Mouse (Mus musculus): ENCODE data around the gene Misp. TPM values are rescaled to one million over a fixed set of nuclear protein-coding genes. Genes with fewer than 3 reads are reported as not detected.

The Misp gene
- total RNA-seq, 2 experiments from 2014 or later, result 0.26 to 0.53 TPM

DNA sequence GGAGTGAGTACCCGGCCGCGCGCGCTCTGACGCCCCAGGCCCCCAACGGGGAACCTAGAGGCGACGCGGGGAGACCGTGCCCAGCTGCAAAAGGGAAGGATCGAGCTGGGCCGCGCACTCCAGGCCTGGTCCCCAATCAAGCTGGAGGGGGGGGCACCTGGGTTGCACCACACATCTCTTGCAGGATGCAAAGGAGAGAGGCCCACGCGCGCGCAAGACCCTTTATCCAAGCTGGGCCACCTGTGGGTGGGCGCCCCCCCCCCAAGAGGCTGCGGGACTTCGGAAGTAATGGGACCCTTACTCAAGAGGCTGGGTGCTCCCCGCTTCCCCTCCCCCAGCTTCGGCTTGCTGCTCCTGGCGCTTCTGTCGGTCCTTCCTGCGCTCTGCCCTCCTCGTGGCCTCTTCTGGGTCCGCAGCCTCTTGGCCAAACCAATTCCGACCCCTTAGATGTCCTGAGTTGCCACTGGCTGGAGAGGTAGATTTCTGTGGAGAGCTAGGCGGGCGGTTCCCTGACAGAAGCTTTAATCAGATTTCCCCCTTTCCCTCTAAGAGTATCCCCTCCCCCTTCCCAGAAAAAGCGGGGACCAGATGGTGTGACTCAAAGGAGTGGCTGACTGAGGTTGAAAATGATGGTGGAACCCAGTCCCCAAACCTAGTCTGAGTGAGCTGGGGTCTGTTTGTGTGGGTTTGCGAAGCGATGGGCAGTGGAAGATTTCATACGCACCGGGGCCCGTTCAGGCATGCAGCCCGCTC lies 26.9 kb upstream of the Misp start:
- peak; percentile 52 to 68 for DNase-seq (ENCODE audit: low spot score in 2 of 2)

DNA sequence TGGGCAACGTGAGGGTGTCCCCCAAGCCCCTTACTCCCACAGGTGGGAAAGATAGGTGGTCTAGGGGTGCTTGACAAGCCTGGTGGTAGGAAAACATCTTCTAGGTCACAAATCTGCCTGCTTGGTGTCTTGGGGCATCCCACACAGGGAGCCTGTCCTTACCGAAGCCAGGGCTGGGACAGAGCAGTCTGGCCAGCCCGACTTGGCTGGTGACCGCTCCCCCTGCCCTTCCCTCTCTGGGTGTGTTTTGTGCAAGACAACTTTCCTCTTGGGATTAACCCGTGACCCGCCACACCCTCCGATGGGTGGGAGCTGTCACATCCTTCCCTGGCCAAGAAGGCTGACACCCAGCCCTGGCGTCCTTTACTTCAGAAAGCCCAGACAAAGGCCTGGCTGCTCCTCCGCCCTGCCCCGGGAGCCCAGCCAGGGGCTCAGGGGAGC lies 26.3 kb upstream of the Misp start:
- DNase-seq (ENCODE audit: low spot score in 2 of 2), result no peak

DNA sequence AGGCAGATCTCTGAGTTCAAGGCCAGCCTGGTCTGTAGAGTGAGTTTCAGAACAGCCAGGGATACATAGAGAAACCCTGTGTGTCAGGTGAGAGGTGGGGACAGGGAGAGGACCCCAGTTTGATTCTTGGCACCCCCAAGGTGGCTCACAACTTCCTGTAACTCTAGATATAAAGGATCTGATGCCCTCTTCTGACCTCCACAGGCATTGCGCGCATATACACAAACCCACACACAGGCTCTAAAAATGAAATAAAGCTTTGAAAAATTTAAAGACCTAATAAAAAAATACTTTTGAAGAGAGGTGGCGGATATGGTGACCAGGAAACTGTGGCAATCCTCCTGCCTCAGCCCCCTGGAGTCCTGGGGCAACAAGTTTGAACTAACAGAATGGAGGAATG lies 24.9 kb upstream of the Misp start:
- DNase-seq (ENCODE audit: low spot score in 2 of 2), result no peak

DNA sequence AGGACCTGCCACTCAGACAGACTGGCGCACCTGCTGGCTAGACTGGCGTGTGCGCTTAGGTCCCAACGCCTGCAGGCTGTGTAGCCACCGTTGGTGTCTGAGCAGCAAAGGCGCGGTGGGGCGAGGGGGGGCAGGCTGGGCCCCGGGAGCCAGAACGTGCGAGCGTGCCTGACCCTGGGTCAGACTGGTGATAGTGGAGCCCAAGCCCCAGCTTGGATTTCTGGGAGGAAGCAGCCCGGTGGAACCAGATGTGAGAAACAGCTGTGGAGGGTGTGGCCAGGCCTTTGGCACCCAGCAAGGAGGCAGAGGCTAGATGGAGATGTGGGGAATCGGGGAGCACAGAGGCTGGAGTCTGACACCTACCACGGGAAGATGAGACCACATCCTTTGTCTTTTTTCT lies 23.5 kb upstream of the Misp start:
- no peak for DNase-seq (ENCODE audit: low spot score in 2 of 2)

DNA sequence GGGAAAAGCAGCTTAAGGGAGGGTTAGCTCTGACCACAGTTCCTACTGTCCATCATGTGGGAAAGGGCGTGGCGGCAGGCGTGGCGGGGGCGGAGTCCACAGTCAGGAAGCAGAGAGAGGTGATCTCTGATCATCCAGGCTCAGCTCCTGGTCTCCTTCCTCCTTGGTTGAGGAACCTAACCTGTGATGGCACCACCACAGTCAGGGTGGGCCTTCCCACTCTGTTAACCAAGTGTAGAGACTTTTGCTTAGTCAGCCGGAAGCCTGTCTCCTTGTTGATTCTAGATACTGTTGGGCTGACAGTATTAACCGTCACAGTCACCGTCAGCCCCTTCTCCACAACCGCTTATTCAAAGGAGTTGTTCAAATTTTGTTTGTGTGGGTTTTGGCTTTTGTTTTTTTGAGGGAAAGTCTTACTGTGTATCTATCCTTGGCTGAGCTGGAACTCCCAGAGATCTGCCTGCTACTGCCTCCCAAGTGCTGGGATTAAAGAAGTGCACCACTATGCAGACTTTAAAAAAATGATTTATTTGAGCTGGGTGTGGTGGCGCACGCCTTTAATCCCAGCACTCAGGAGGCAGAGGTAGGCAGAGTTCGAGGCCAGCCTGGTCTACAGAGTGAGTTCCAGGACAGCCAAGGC lies 22.4 kb upstream of the Misp start:
- DNase-seq (ENCODE audit: low spot score in 2 of 2), result no peak

DNA sequence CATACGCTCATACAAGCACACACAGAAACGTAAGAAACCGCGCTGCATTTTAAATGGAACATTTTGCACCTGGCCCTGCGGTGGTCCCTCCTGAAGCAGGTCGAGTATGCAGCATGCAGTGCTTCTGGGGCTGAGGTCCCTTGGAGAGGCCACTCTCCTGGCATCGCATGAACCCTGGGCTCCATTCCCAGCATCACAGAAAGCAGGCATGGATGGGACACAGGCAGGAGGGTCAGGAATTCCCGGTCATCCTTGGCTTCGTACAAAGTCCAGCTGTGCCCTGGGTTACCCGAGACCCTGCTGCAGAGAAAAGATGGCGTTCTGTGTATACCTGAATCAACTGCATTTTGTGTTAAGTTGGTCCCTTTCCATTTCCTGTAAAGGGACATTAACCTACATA lies 20.3 kb upstream of the Misp start:
- no peak for DNase-seq (ENCODE audit: low spot score in 2 of 2)

DNA sequence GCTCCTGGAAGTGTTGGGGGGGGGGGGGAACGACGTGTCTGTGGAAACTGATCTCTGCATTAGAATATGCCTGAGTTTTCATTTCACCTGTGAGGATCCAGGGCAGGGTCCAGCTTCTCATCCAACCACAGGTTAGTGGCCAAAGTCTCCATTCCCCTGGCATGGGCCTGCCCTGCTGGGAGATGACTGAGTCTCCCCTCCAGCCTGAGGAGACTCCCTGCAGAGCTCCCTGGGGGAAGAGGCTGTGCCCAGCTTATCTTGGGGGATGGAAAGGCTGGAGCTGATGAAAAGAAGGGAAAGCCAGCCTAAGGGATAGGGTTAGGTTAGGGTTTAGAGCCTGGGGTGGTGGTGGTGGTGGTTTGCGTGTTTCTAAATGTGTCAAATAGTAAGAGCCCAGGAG lies 19.0 kb upstream of the Misp start:
- no peak for DNase-seq (ENCODE audit: low spot score in 2 of 2)

DNA sequence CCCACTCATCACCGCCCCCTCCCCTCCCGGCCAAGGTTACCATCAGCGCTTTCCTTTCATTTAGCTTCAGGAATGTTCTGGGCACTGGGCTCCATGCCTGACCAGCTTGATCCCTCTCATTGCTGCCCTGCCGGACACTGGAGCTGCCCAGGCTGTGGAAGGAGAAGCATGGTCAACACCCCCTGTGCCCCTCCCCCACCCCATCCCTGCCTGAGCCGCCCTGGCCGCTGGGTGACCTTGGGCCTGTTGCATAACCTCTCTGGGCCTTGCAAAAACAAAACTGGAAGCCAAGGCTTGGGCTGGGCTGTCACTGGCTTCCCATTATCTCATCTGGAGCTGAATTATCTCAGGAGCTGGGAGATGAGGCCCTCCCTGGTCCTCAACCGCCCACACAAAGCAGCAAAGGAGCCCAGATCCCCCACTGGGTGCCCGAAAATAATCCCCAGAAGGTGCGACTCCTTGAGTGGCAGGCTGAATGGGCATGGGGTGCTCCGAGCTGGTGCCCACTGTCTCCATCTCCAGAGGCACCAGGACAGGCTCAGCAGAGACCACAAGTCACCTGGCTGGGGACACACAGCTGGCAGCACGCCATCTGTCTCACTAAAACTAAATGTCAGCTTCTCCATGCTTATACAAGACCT lies 18.3 kb upstream of the Misp start:
- no peak for DNase-seq (ENCODE audit: low spot score in 2 of 2)

DNA sequence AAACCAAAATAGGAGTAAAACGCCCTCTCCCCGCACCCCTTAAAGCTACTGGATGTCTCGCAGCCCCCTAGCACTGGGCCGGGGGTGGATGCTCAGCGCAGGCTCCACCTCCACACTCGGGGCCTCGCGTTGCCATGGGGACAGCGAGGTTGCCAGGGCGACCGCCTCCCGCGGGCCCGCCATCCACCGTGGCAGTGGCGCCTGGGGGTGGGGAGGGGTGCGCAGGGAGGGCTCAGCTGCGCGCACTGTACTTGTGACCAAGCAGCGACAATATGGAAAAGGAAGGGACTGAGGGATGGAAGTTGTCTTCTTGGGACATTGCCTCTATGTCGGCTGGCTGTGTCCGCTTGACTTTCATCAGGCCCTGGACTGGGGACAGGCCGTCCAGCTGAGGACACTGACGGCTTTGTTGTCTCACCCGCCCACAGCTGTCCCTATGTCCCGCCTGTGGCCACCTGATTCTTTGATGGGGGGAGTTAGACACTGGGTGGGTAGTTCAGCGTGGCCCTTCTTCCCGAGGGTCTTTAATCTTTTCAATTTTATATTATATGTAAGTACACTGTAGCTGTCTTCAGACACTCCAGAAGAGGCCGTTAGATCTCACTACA lies 17.0 kb upstream of the Misp start:
- peak; percentile 87 to 94 for DNase-seq (ENCODE audit: low spot score in 2 of 2)

DNA sequence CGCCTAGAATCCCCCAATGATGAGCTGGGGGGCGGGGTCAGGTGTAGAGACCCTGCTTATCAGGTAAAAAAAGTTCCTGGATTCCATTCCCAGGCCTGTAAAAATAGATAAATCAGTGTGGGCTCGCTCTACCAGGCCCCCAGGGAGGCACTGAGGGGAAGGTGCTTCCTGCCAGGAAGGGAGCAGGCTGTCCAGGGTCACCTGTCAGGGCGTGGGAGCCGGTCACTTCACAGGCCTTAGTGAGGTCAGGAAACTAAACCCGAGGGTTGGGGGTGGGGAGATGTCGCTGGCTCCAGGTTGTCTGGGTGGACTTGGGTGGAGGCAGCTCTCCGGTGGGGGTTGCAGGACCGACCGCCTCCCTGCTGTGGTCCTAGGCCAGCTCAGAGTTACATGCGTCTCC lies 15.2 kb upstream of the Misp start:
- DNase-seq (ENCODE audit: low spot score in 2 of 2), result no peak

DNA sequence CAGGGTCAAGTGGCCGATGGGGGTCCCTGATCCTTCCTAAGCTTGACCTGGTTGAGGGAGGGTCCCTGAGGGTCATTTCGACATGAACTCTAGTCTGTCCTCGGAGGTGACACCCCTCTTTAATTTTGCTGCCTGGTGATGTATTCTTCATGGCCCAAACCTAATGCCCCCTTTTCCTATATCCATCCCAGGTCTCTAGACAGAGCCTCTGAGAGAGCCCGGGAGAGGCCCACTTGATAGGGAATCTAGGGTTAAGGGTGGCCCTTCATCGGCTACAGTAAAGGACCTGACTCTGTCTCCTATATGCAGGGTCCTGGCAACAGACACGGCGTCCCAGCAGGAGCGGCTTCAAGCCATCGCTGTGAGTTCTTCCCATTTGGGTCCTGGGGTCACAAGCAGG lies 14.5 kb upstream of the Misp start:
- no peak for DNase-seq (ENCODE audit: low spot score in 2 of 2)

DNA sequence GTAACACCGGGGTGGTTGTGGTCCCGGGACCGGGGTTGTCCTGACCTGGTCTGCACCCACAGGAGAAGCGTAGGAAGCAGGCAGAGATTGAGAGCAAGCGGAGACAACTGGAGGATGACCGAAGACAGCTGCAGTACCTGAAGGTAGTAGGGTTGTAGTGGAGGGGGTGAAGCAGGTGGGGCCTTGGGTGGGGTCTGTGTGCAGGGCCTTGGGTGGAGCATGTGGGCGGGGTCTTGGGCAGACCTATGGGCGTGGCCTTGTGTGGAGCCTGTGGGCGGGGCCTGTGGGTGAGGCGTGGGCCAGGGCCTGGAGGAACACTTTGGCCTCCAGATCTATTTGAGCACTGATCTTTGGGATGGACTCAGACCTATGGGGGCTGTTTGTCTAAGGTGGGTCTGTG lies 13.8 kb upstream of the Misp start:
- DNase-seq (ENCODE audit: low spot score in 2 of 2), result no peak

DNA sequence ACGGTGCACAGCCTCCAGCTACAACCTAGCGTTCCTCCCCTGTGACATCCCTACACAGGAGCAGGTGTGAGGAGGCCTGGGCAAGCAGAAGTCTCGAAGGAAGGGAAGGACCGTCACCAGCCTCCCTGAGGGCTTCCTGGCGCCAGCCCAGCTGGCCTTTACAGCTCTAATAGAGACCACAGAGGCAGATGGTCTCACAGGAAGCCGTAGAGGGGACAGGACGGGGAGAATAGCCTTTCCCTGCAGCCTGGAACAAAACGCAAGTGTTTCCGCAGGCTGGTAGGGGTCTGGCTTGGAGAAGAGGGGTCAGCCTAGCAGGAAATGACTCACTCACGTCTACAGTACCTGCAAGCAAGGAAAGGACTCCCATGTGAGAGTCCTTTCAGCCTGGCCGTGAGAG lies 13.0 kb upstream of the Misp start:
- no peak for DNase-seq (ENCODE audit: low spot score in 2 of 2)

DNA sequence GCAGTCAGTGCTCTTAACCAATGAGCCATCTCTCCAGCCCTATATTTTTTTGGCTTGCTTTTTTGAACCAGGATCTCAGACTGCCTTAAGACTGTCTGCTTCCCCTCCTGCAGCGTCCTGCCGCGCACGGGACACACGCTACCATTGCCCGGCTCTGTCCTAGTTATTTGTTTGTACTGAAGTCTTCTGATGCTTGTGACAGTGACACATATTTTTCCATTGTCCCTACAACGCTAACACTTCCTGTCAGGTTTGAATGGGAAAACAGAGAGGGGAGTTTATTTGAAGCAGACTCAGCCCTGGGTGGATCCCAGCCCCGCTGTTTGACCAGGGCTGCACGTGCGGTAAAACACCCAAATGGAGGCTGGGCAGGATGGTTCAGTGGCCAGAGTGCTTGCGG lies 12.1 kb upstream of the Misp start:
- DNase-seq (ENCODE audit: low spot score in 2 of 2), result no peak

DNA sequence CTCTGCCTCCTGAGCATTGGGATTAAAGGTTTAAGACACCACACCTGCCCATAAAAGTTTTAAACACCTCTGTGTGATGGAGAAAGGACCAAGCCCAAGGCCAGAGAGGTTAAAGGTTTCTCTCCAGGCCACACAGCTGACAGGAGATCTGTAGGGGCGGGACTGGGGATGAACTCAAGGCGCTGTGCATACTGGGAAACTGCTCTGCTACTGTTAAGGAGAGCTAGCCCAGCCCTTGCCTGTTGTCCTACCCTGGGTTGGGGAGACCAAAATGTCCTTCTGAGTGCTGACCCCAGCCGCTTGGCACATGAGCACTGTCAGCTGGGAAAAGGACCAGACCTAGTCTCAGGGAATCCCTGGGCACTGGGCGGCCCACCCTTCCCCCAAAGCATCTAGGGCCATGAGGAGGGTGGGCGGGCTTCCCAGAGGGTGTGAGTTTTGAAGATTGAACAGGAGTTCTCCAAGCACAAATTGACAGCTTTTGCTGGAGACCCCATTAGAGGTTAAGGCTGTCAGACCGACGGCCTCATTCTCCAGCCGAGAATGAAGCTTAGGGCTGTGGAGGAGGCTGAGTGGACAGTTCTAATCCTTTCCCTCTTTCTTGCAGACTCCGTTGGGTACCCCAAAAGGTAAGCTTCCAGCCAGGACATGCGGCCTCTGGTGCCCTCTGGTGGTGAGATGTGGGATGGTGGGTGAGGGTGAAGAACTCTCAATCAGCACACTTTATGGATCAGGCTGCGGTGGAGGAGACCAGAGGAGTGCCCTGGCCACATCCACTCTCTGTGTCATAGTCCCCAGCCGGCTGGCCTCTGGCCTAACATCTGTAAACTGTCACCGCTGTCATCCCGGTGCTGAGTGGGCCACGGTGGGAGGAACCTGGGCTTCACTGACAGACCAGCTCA lies 8.8 kb upstream of the Misp start:
- DNase-seq (ENCODE audit: low spot score in 2 of 2), result peak; percentile 82 to 87

DNA sequence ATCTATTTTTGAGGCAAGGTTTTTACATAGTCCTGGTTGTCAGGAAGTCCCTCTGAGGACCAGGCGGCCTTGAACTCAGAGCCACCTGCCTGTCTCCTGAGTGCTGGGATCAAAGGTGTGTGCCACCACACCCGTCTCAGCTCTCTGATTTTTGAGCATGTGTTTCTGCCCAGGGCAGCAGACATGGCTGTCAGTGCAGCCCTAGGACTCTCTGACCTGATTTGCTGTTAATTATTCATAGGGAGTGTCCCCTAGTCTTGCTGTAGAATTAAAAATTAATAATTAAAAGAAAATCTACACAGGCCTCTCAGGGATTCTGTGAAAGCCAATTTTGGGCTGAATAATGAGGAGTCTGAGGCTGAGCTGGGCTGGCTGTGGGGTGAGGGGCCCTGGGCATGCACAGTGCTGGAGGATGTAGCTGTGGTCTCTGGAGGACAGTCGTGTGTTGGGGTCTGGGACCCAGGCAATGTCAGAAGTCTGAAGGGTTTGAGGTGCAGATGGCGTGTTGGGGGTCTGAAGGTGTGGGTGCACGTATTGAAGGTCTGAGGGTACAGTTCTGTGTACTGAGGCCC lies 6.4 kb upstream of the Misp start:
- no peak for DNase-seq (ENCODE audit: low spot score in 2 of 2)

DNA sequence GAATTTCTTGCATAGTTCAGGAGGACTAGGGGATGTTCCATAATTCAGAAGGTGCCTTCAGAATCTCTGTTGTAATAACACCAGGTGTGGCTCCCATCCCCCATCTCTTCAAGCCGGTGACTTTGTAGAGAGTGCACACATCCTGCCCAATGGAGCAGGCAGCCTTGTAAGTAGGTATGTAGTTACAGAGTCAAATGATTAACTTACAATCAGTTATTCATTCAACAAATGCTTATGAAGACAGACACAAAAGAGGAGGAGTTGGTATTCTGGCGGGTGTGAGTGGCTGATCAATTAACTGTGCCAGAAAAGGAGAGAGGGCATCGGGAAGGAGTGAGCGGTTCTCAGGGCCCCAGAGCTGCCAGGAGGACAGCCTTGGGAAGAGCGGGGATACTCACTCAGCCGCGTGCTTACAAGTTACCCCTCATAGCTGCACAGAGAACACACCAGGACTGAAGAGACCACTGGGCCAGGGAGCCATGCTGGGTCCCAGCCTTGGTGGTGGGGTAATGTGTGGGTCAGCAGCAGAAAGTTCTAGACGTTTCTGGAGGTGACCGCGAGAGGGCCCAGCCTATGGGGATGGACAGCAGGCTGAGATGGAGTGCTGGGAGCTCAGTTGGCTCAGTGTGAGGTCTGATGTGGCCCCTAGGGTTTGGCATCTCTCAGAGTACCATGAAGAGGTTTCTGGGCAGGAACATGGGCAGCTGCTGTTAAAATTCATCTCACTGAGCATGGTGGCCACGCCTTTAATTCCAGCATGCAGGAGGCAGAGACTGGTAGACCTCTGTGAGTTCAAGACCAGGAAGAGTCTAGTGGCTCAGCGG lies 4.9 kb upstream of the Misp start:
- DNase-seq (ENCODE audit: low spot score in 2 of 2), result no peak

DNA sequence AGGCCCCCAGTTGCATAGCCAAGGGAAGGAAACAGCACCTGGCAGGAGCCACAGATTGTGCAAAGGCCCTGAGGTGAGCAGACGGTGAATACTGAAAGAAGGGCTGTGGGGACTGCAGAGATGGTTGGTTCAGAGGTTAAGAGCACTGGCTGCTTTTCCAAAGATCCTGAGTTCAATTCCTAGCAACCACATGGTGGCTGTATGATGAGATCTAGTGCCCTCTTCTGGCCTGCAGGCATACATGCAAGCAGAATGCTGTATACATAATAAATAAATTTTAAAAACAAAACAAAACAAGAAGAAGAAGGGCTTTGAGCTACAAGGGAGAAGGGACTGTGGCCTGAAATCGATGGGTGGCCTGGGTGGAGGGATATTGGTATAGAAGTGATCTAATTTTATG lies 3.7 kb upstream of the Misp start:
- no peak for DNase-seq (ENCODE audit: low spot score in 2 of 2)

DNA sequence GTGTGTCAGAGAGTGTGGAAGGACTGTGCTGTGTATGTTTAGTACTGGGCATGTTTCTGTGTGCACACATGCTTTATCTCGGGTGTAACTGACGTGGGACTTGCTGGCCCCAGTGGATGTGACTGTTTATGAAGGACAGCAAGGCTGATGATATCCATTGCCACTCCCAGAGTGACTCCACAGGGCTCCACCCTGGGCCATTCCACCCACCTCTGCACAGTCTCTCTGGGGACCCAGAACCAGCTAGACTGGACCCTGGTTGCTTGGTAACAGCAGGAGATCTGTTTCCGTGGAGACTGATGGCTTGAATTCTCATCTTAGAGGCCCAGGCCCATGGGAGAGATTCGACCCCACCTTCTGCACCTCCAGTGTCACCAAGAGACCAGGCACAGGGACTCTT lies 2.6 kb upstream of the Misp start:
- DNase-seq (ENCODE audit: low spot score in 2 of 2), result no peak

DNA sequence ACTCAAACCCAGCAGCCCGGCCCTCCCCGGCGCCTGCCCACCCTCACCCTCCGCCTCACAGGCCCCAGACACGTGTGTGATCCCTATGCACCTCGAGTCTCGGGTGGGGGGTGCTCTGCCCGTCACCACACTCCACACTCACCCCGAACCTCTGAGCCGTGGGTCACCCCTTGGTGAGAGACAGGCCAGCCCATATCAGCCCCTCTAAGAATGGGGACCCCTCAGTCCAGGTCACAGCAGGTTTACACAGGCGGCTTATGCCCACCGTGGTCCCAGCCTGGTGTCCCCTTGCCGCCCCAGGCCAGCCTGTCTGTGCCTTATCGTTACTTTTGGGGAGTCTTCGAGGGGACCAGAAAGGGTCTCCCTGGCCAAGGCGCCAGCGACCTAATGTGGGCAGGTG lies 1.2 kb upstream of the Misp start:
- no peak for DNase-seq (ENCODE audit: low spot score in 2 of 2)
